Mouse (Mus musculus) right cerebral cortex, postnatal 25 days (tissue): ENCODE data around the gene Usp35.
A peak's percentile ranks its signal among the peaks of the same experiment; 100 is the strongest.

ENCODE experiments used
- DNase-seq: peaks from one replicate; pipeline ENCODE4 v3.0.0; 2022

The Usp35 gene

GRCm38 (mm10) chr7:97331726-97332666 lies at the start of gene Usp35, which contains the start of gene Kctd21:
Gene Usp35, minus strand, starts transcription at chr7:97332020.
Gene Kctd21, plus strand, starts transcription at chr7:97332327.
- peak; percentile 96 for DNase-seq

- DNase-seq: no peak
Observed at GRCm38 (mm10) chr7:97380500-97381123, 48.8 kb upstream of the Usp35 start.

GRCm38 (mm10) chr7:97379304-97379703 lies 47.5 kb upstream of the Usp35 start:
- no peak for DNase-seq

- no peak for DNase-seq
Observed at GRCm38 (mm10) chr7:97375906-97376305, 44.1 kb upstream of the Usp35 start.

GRCm38 (mm10) chr7:97375101-97375500 lies 43.3 kb upstream of the Usp35 start:
- no peak for DNase-seq

- DNase-seq: no peak
Observed at GRCm38 (mm10) chr7:97365887-97366286, 34.1 kb upstream of the Usp35 start.

- no peak for DNase-seq
Observed at GRCm38 (mm10) chr7:97361467-97361866, 29.6 kb upstream of the Usp35 start.

GRCm38 (mm10) chr7:97360955-97361354 lies 29.1 kb upstream of the Usp35 start:
- DNase-seq: no peak

GRCm38 (mm10) chr7:97360166-97360565 lies 28.3 kb upstream of the Usp35 start:
- no peak for DNase-seq

- no peak for DNase-seq
Observed at GRCm38 (mm10) chr7:97358347-97358746, 26.5 kb upstream of the Usp35 start.

GRCm38 (mm10) chr7:97357840-97358239 lies 26.0 kb upstream of the Usp35 start:
- no peak for DNase-seq

GRCm38 (mm10) chr7:97356875-97357276 lies 25.1 kb upstream of the Usp35 start:
- DNase-seq: no peak

- no peak for DNase-seq
Observed at GRCm38 (mm10) chr7:97356253-97356652, 24.4 kb upstream of the Usp35 start.

- no peak for DNase-seq
Observed at GRCm38 (mm10) chr7:97355068-97355841, 23.4 kb upstream of the Usp35 start.

- no peak for DNase-seq
Observed at GRCm38 (mm10) chr7:97353356-97353755, 21.5 kb upstream of the Usp35 start.

- no peak for DNase-seq
Observed at GRCm38 (mm10) chr7:97351792-97352513, 20.1 kb upstream of the Usp35 start.

- no peak for DNase-seq
Observed at GRCm38 (mm10) chr7:97350891-97351290, 19.1 kb upstream of the Usp35 start.

- no peak for DNase-seq
Observed at GRCm38 (mm10) chr7:97349438-97349837, 17.6 kb upstream of the Usp35 start.

GRCm38 (mm10) chr7:97348836-97349235 lies 17.0 kb upstream of the Usp35 start:
- no peak for DNase-seq

- no peak for DNase-seq
Observed at GRCm38 (mm10) chr7:97348318-97348717, 16.5 kb upstream of the Usp35 start.

- no peak for DNase-seq
Observed at GRCm38 (mm10) chr7:97347464-97347863, 15.6 kb upstream of the Usp35 start.

- no peak for DNase-seq
Observed at GRCm38 (mm10) chr7:97346822-97347166, 15.0 kb upstream of the Usp35 start.
